Mouse (Mus musculus) kidney, postnatal 14 days (tissue): ENCODE results near the gene Etv5.

Experiments
- DNase-seq: peaks from one replicate; pipeline ENCODE4 v3.0.0; 2022; ENCODE audit warnings: mixed read lengths

The Etv5 gene

GRCm38 (mm10) chr16:22439499-22440177 is at the start of gene Etv5:
Etv5 (minus strand) TSS chr16:22439719.
- DNase-seq, result peak; percentile 99

GRCm38 (mm10) chr16:22483900-22484299 is 44.4 kb upstream of the Etv5 start:
- no peak for DNase-seq

- DNase-seq, result no peak
Observed at GRCm38 (mm10) chr16:22479322-22479721, 39.8 kb upstream of the Etv5 start.

DNA sequence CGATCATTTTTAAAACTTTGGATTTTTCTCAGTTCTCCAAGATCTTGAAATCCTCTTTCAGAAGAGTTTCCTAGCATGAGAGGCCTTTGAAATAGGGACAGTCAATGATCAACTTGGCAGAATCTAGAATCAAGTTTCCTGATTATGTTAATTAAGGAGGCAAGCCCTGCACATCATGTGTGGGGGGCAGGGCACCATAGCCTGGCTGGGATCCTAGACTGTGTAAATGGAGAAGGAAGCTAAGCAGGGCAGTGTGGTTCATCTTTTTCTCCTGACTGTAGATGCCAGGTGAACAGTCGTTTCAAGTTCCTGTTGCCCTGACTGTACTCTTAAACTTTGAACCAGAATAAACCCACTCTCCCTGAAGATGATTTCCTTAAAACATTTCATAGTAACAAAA is 32.2 kb upstream of the Etv5 start:
- DNase-seq, result peak; percentile 45

DNA sequence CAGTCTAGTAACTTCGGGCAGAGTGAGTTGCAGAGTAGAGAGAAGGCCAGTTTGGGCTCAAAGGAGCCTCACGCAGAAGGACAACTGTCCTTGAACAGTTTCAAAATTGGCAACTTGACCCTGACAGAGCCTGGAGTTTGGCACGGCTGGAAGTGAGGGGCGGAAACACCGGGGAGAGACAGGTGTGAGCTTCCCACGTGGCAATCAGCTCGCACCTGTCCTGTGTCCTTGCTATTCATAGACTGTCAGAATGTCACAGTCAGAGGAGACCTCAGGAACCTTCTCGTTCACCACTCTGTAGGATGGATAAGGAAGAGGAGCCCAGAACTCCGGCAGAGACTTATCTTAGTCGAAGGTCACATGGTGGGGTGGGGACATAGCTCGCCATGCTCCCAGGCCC is 29.9 kb upstream of the Etv5 start:
- DNase-seq, result no peak

DNA sequence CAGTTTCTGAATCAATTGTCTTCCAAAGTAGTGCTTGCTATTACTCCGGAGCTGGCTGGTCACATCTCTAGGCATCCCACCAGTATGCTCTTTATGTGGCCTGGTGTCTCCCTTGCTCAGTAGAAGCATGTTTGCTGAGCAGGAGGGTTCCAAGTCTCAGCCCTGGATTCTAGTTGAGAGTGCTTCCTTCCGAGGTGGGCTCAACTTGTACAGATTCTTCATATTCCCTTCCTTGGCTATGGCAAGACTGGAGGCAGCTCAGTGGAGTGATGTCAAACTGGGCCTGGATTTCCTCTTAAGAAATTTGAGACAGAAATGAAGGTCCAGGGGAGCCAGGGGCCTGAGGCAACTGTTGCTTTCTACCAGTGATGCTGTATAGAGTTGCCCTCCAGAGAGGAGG is 27.6 kb upstream of the Etv5 start:
- DNase-seq, result no peak

DNA sequence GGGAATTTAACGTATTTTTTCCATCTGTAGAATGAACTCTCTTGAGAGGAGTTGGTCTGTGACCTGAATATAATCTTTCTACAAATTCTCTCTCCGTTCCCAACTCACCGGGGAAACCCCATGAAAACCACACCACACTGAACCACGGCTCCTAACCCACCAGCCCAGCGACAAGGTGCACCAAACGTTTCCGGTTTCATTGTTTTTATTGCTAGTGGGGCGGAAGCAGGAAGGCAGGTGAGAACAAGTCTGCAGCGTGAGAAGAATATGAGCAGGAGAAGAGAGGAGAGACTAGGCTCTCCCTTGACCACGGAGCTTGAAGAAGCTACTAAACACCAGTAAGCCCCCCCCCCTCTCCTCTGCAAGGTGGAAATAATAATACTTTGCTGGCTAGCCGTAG is 26.9 kb upstream of the Etv5 start:
- DNase-seq, result no peak

GRCm38 (mm10) chr16:22462220-22462619 is 22.7 kb upstream of the Etv5 start:
- no peak for DNase-seq

GRCm38 (mm10) chr16:22461728-22462127 is 22.2 kb upstream of the Etv5 start:
- DNase-seq, result no peak

GRCm38 (mm10) chr16:22460960-22461359 is 21.4 kb upstream of the Etv5 start:
- DNase-seq, result no peak

DNA sequence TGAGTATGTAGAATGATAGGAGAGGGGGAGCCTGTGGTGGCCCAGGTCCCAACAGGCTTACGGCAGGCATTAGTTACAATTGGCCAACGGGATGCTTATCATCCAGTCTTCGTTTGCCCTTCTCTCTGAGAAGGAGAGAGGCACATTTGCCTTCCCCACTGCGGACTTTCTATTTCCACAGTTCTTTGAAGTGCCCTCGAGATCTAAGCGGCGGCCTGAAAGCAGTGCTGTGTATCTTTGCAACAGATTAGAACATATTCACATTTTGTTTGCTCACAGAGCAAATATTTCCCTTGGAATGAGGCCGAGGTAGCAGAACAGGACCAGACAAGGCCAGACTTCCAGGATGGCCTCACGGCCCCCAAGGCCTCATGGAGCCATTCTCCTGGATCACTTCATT is 12.6 kb upstream of the Etv5 start:
- no peak for DNase-seq

DNA sequence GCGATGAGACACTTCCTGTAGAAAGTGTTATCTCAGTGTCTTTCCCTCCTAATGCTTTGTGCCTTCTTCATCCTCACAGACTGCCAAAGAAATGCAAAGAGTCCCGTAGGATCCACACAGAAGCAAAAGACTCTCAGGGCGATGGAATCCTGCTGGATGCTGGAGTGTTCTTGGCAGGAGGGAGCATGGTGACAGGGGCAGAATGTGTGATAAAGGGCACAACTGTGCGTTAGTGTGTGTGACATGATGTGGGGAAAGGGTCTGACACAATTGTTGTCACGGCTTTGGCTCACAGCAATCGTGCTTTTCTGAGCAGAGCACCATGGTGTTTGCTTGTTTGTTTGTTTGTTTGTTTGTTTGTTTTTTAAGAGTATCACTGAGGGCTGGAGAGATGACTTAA is 8.6 kb upstream of the Etv5 start:
- no peak for DNase-seq

DNA sequence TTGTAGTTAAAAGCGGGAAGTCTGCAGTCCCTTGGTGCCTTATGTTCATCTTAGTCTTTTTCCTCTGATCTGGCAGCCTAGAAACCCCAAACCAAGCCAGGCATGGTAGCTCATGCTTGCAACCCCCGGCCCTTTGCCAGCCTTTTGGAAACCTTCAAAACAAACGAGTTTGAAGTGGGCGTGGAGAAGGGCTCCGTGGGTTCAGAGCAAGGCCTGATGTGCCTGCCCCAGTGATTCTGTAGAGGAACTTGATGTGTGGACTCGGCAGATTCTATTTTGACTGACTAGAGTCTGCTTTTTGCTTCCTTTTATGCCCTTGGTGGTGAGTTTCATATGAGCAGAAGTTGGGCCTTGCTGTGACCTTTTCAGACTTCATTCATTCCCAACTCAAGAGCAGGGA is 5.3 kb upstream of the Etv5 start:
- DNase-seq, result no peak

- no peak for DNase-seq
Observed at GRCm38 (mm10) chr16:22442202-22442601, 2.7 kb upstream of the Etv5 start.

GRCm38 (mm10) chr16:22441317-22441716 is 1.8 kb upstream of the Etv5 start:
- no peak for DNase-seq

- DNase-seq, result peak; percentile 71
Observed at GRCm38 (mm10) chr16:22440269-22440668, 750 bp upstream of the Etv5 start.

- DNase-seq, result peak; percentile 79
Observed at GRCm38 (mm10) chr16:22438441-22439373, 812 bp downstream of the Etv5 start.

- no peak for DNase-seq
Observed at GRCm38 (mm10) chr16:22436106-22436505, 3.4 kb downstream of the Etv5 start.

DNA sequence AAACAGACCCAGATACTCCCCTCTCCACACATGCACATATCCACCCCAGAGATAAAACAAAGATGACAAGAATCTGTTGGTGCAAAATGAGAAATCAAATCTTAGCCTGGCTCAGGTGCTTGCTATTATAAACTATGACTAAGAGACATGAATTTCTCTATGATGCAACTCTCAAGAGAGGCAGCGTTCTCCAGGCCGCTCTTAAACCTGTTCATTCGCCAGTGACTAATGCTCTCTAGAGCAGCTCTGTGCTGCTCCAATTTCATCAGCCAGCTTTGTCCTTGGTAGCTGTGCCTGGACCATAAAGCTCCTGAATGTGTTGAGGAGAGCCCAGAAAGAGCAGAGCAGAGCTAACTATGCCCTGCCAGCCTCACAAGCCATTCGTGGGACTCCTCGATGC is 5.0 kb downstream of the Etv5 start:
- no peak for DNase-seq

GRCm38 (mm10) chr16:22433944-22434343 is 5.6 kb downstream of the Etv5 start:
- DNase-seq, result no peak

GRCm38 (mm10) chr16:22431773-22432172 is 7.7 kb downstream of the Etv5 start:
- DNase-seq, result no peak

GRCm38 (mm10) chr16:22431335-22431734 is 8.2 kb downstream of the Etv5 start:
- no peak for DNase-seq

- no peak for DNase-seq
Observed at GRCm38 (mm10) chr16:22430211-22430951, 9.1 kb downstream of the Etv5 start.

DNA sequence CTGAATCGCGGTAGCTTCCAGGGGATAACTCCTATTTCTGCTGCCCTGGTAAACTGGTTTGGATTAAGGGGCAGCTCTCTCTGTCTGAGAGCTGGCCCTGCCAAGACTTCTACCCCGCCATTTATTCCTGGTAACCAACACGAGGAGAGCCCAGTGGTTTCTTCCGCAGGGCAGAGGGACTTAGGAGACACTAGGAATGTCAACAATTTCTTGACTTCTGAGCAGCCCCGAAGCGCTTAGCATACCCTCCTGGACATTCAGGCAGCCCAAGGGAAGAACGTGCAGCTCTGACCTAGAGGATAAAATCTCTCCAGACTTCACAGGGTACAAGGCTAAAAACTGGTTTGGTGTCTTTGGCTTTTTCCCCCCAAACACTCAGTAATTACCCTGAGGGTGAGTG is 10.1 kb downstream of the Etv5 start:
- DNase-seq, result no peak
